ENCODE assay signal across 9 mouse cellular contexts in genomic region chr4:29301348-29301747, GRCm38 (mm10).
A peak's percentile ranks its signal among the peaks of the same experiment; 100 is the strongest.
DNase-seq lines count a peak whose midpoint lies in the region; ATAC-seq lines count a peak whose summit lies in the region.
"Had no signal": no experiment of that assay in that cellular context is flagged by ENCODE, and none has a peak within 500 bp of the region (broad histone marks: within the 10 kb centered on the region; RNA-seq: fewer than 3 reads in every experiment).

No protein-coding gene starts in this region.

- DNase-seq in hindbrain, embryonic 10.5 days (ENCODE audit: low spot score), result peak; percentile 25
- peak; percentile 11 for DNase-seq in ovary, postnatal 10 days (ENCODE audit: low spot score)
- DNase-seq in ovary, adult 18-20 months (ENCODE audit: low spot score), result no peak
- peak; percentile 27 to 58 for DNase-seq in adrenal gland, postnatal 36 days
- DNase-seq in thymus, postnatal 0 days (ENCODE audit: low spot score), result no peak
- no peak for DNase-seq in MN1 (ENCODE audit: low spot score)

- H3K9me3 ChIP-seq in hindbrain, embryonic 10.5 days, result no peaks in the 10 kb centered on the region
- no peaks in the 10 kb centered on the region for H3K9me3 ChIP-seq in hindbrain, embryonic 13.5 days
- H3K9me3 ChIP-seq: limb, embryonic 12.5 days had no signal

- no peak overlapping the region for H3K4me3 ChIP-seq in hindbrain, embryonic 10.5 days
- no peak overlapping the region for H3K4me3 ChIP-seq in hindbrain, embryonic 13.5 days
- H3K4me3 ChIP-seq: limb, embryonic 12.5 days had no signal

- H3K36me3 ChIP-seq in hindbrain, embryonic 10.5 days, result no peaks in the 10 kb centered on the region
- H3K36me3 ChIP-seq in hindbrain, embryonic 13.5 days, result no peaks in the 10 kb centered on the region
- H3K36me3 ChIP-seq: limb, embryonic 12.5 days had no signal

- H3K9ac ChIP-seq in hindbrain, embryonic 13.5 days, result no peak overlapping the region
- H3K9ac ChIP-seq: limb, embryonic 12.5 days had no signal

- H3K27me3 ChIP-seq in hindbrain, embryonic 10.5 days (ENCODE audit: insufficient read depth, poor library complexity, severe bottlenecking), result no peaks in the 10 kb centered on the region
- no peaks in the 10 kb centered on the region for H3K27me3 ChIP-seq in hindbrain, embryonic 13.5 days
- H3K27me3 ChIP-seq: limb, embryonic 12.5 days had no signal

- no peak for ATAC-seq in hindbrain, embryonic 13.5 days (ENCODE audit: low FRiP score)
- ATAC-seq in megakaryocyte progenitor cell, adult 5-6 weeks (replicated peaks; ENCODE audit: poor library complexity), result peak; percentile 95

- H3K4me1 ChIP-seq in hindbrain, embryonic 10.5 days (replicated peaks), result no peaks in the 10 kb centered on the region
- no peaks in the 10 kb centered on the region for H3K4me1 ChIP-seq in hindbrain, embryonic 13.5 days (replicated peaks)
- H3K4me1 ChIP-seq: limb, embryonic 12.5 days had no signal

- no peak overlapping the region for H3K27ac ChIP-seq in hindbrain, embryonic 10.5 days
- H3K27ac ChIP-seq in hindbrain, embryonic 13.5 days, result no peak overlapping the region
- H3K27ac ChIP-seq: limb, embryonic 12.5 days had no signal

- 38% methylated on average over 1 of the region's 1 CpGs for WGBS in hindbrain, embryonic 10.5 days
- WGBS in hindbrain, embryonic 13.5 days, result 38% methylated on average over 1 of the region's 1 CpGs

- no peak overlapping the region for H3K4me2 ChIP-seq in hindbrain, embryonic 13.5 days
- H3K4me2 ChIP-seq: limb, embryonic 12.5 days had no signal

Comparison
In these comparisons a context has a peak if more than half of its experiments do, and no peak if none do; other contexts are left out.
1. DNase-seq: peak in hindbrain, embryonic 10.5 days (single experiment), ovary, postnatal 10 days (single experiment) and adrenal gland, postnatal 36 days (2 of 2); none in ovary, adult 18-20 months (single experiment), thymus, postnatal 0 days (single experiment) and MN1 (single experiment).